Mouse (Mus musculus) embryonic fibroblast, embryonic 13.5 days (primary cell): ENCODE data around the gene Thoc2.

Experiments
- CTCF ChIP-seq: IDR thresholded peaks from 2 replicates; pipeline ENCODE4 v1.5.1; 2011; ENCODE audit warnings: mild to moderate bottlenecking, control low read depth, low read length, moderate library complexity, borderline replicate concordance; ENCODE audit not compliant: insufficient read depth
- POLR2A ChIP-seq: IDR thresholded peaks from 2 replicates; pipeline ENCODE4 v1.6.1; 2011; ENCODE audit warnings: low read depth, mild to moderate bottlenecking, control low read depth, low read length, moderate library complexity

DNA sequence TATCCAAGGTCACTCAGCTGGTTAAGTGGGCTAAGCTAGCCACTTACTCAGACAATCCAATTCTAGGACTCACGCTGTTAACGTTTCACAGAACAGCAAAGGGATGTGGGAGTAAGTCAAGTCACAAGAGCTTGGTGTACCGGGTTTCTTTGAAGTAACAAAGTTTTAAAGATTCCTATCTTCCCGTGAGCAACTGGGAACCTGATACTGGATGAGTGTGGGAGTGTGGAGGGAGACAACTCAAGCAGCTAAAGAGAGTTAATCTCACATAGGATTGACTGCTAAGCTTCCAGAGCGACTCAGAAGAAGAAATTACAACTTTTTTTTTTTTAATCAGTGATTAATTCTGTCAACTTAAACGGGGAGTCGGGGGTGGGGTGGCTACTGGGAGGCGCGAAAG, 10.0 kb downstream of the Thoc2 start:
- TF ChIP-seq POLR2A, result no peak
- TF ChIP-seq CTCF, result no peak
